Mouse (Mus musculus): Measurements from ENCODE around the gene 2310022B05Rik. TPM values are rescaled to one million over a fixed set of nuclear protein-coding genes. Genes with fewer than 3 reads are reported as not detected.

The 2310022B05Rik gene
- total and polyA plus RNA-seq, 3 experiments = 6.2 to 27.0 TPM; not detected in 1

DNA sequence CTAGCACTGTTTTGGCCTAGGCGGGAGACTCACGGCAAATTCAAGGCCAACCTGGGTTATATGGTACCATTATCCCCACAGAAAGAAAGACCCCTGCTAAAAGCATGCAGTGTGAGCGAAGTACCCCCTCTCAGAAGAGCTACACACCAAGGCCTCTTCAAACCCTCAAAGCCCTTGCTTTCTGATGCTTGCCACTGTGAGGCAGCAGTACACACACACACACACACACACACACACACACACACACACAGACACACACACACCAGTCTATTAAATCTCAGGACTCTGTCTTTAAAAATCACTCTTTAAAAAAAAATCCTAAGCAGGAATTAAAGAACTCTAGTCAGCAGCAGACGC lies 683 bp upstream of the 2310022B05Rik start:
- no peak overlapping the region for H3K27ac ChIP-seq (ENCODE audit: control insufficient read depth, low read depth, low read length)
- peaks cover 0 to 8% of the 10 kb centered on the region in 2 experiments; a peak in 1 of 4 replicates for H3K36me3 ChIP-seq (ENCODE audit: control insufficient read depth in 1 of 2, insufficient read depth in 2 of 2, low read length in 2 of 2)

DNA sequence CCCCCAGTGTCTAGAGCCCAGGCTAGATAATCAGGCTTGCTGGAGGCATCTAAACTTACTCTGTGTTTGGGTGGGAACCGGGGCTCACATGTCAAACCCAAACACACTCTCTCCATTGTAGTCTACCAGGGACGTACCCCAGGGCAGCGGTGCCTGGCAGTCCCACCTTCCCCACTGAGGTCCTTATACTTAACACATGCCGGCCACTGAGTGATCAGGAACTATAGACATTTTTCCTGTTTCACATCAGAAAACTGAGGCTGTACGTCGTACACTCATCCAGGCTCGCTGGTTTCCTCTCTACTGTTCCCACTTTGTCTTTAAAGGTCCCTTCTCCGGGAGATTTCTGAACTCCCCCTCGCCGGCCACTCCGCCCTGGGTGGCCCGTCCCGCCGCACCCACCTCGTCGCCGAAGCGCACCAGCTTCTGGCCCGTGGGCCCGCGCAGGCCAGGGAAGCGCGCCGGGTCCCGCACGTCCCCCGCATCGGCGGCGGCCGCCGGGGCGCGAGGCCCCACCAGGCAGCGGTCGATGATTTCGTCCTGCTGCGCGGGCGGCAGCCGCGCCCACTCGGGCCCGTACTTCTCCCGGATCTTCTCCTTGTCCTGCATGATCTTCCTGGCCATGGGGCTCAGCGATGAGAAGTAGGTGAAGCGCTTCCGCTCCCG lies 590 bp downstream of the 2310022B05Rik start:
- DNase-seq (ENCODE audit: low read depth, low spot score) = peak; percentile 62
- Histone ChIP-seq H3K27ac (ENCODE audit: control insufficient read depth, low read depth, low read length) (peak overlapping the region; percentile 45), H3K79me2 (ENCODE audit: control insufficient read depth, insufficient read depth, low read length, poor library complexity) (peaks cover 3% of the 10 kb centered on the region), H3K4me1 (ENCODE audit: control insufficient read depth in 1 of 2, insufficient read depth in 2 of 2, low read length in 2 of 2) (peaks cover 2 to 19% of the 10 kb centered on the region in 2 experiments), H3K27me3 (ENCODE audit: control insufficient read depth in 1 of 2, insufficient read depth in 2 of 2, low read length in 2 of 2) (no peaks in the 10 kb centered on the region), H3K4me3 (ENCODE audit: control insufficient read depth in 1 of 2, insufficient read depth in 1 of 2, low read depth in 2 of 2, low read length in 2 of 2) (peak overlapping the region; percentile 87 to 95), H3K36me3 (ENCODE audit: control insufficient read depth in 1 of 2, insufficient read depth in 2 of 2, low read length in 2 of 2) (peaks cover 0 to 16% of the 10 kb centered on the region in 2 experiments; a peak in 2 of 4 replicates), H3K9ac (ENCODE audit: control insufficient read depth, low read depth, low read length, poor library complexity, severe bottlenecking) (peak overlapping the region; percentile 96), H3K9me3 (replicated peaks; ENCODE audit: insufficient read depth, low read length) (no peaks in the 10 kb centered on the region)
- TF ChIP-seq ZKSCAN1 (IDR thresholded peaks at IDR 0.05; ENCODE audit: low read depth, low read length) = no peak
- TF ChIP-seq KAT2A (conservative IDR thresholded peaks at IDR 0.05; ENCODE audit: low read depth, low read length) = no peak
- TF ChIP-seq TBP (IDR thresholded peaks at IDR 0.05; ENCODE audit: low read depth, low read length) = no peak
- no peak for TF ChIP-seq CHD2 (IDR thresholded peaks at IDR 0.05; ENCODE audit: low read length)
- peak; percentile 64 for TF ChIP-seq ZMIZ1 (IDR thresholded peaks at IDR 0.05; ENCODE audit: low read depth, low read length)
- TF ChIP-seq MYC (IDR thresholded peaks at IDR 0.05; ENCODE audit: low read depth, low read length) = no peak
- no peak for TF ChIP-seq E2F4 (IDR thresholded peaks at IDR 0.05; ENCODE audit: borderline replicate concordance, low read depth, low read length)
- no peak for TF ChIP-seq POLR2AphosphoS5 (IDR thresholded peaks at IDR 0.05; ENCODE audit: borderline replicate concordance, low read depth, low read length)
- no peak; the same call in 1 of the 2 replicates for TF ChIP-seq MXI1 (IDR thresholded peaks at IDR 0.05; ENCODE audit: low read depth, low read length)
- TF ChIP-seq MAX (IDR thresholded peaks at IDR 0.05; ENCODE audit: low read length) = peak; percentile 62; the same call in 1 of the 2 replicates
- peak in 1 of 2 experiments; percentile 16; a peak in 1 of 4 replicates for TF ChIP-seq EP300 (IDR thresholded peaks at IDR 0.05; ENCODE audit: low read depth in 1 of 2, low read length in 2 of 2)
- TF ChIP-seq POLR2AphosphoS2 (IDR thresholded peaks at IDR 0.05; ENCODE audit: low read length) = no peak
- 0 out of 2 replicates have a peak, but pooled peaks have one; percentile 44 for TF ChIP-seq HCFC1 (IDR thresholded peaks at IDR 0.05; ENCODE audit: low read depth, low read length)
- TF ChIP-seq TCF12 (IDR thresholded peaks at IDR 0.05; ENCODE audit: low read depth, low read length) = peak; percentile 22; the same call in 1 of the 2 replicates
- peak; percentile 64 for TF ChIP-seq SIN3A (IDR thresholded peaks at IDR 0.05; ENCODE audit: low read length)
- no peak for TF ChIP-seq JUND (IDR thresholded peaks at IDR 0.05; ENCODE audit: low read depth, low read length)
- TF ChIP-seq ETS1 (IDR thresholded peaks at IDR 0.05; ENCODE audit: low read depth, low read length) = no peak
- no peak for TF ChIP-seq CTCF (IDR thresholded peaks at IDR 0.05 in 2 of 3, conservative IDR thresholded peaks at IDR 0.05 in 1 of 3; ENCODE audit: control insufficient read depth in 1 of 3, insufficient read depth in 1 of 3, low read depth in 2 of 3, low read length in 3 of 3, poor library complexity in 1 of 3, severe bottlenecking in 1 of 3)
- TF ChIP-seq CHD1 (IDR thresholded peaks at IDR 0.05; ENCODE audit: low read depth, low read length) = no peak
- TF ChIP-seq MYB (IDR thresholded peaks at IDR 0.05; ENCODE audit: low read depth, low read length) = no peak
- TF ChIP-seq MAZ (IDR thresholded peaks at IDR 0.05; ENCODE audit: low read depth, low read length) = peak; percentile 30; the same call in 1 of the 2 replicates
- no peak for TF ChIP-seq ZNF384 (IDR thresholded peaks at IDR 0.05; ENCODE audit: low read depth, low read length)
- TF ChIP-seq TAL1 (IDR thresholded peaks at IDR 0.05; ENCODE audit: low read length) = no peak
- no peak for TF ChIP-seq ELF1 (IDR thresholded peaks at IDR 0.05; ENCODE audit: low read depth, low read length)
- no peak for TF ChIP-seq GABPA (IDR thresholded peaks at IDR 0.05; ENCODE audit: low read depth, low read length)
- no peak for TF ChIP-seq ZC3H11A (IDR thresholded peaks at IDR 0.05; ENCODE audit: low read depth, low read length)
- TF ChIP-seq USF2 (IDR thresholded peaks at IDR 0.05; ENCODE audit: borderline replicate concordance in 1 of 2, insufficient read depth in 1 of 2, low read depth in 1 of 2, low read length in 2 of 2) = no peak

More for the DNA sequence above, 683 bp upstream of the 2310022B05Rik start:
- no peak for TF ChIP-seq ETS1 (IDR thresholded peaks at IDR 0.05; ENCODE audit: low read depth, low read length)
- TF ChIP-seq POLR2AphosphoS2 (IDR thresholded peaks at IDR 0.05; ENCODE audit: low read length) = no peak
- TF ChIP-seq CTCF (IDR thresholded peaks at IDR 0.05 in 2 of 3, conservative IDR thresholded peaks at IDR 0.05 in 1 of 3; ENCODE audit: control insufficient read depth in 1 of 3, insufficient read depth in 1 of 3, low read depth in 2 of 3, low read length in 3 of 3, poor library complexity in 1 of 3, severe bottlenecking in 1 of 3) = 0 out of 6 replicates have a peak, but pooled peaks of 1 of the 3 experiments have one; percentile 3
- no peak for TF ChIP-seq KAT2A (conservative IDR thresholded peaks at IDR 0.05; ENCODE audit: low read depth, low read length)
- Histone ChIP-seq H3K4me1 (ENCODE audit: control insufficient read depth in 1 of 2, insufficient read depth in 2 of 2, low read length in 2 of 2) (peaks cover 0 to 13% of the 10 kb centered on the region in 2 experiments; a peak in 2 of 4 replicates), H3K79me2 (ENCODE audit: control insufficient read depth, insufficient read depth, low read length, poor library complexity) (peaks cover 3% of the 10 kb centered on the region), H3K4me3 (ENCODE audit: control insufficient read depth in 1 of 2, insufficient read depth in 1 of 2, low read depth in 2 of 2, low read length in 2 of 2) (no peak overlapping the region), H3K9me3 (replicated peaks; ENCODE audit: insufficient read depth, low read length) (no peaks in the 10 kb centered on the region), H3K9ac (ENCODE audit: control insufficient read depth, low read depth, low read length, poor library complexity, severe bottlenecking) (no peak overlapping the region), H3K27me3 (ENCODE audit: control insufficient read depth in 1 of 2, insufficient read depth in 2 of 2, low read length in 2 of 2) (no peaks in the 10 kb centered on the region)
- DNase-seq (ENCODE audit: low read depth, low spot score) = no peak

All from MEL (cell line).